Mouse (Mus musculus): ENCODE measurements at regions not wholly inside any gene's neighbourhood (a gene's known extent, or its start where the extent isn't known, plus 50 kb on each side); places are given as distances from the start of the nearest gene placed in this dataset.

- ATAC-seq (ENCODE audit: poor library complexity, severe bottlenecking): no peak
Measured at GRCm38 (mm10) chr11:110889354-110890151, 78.3 kb upstream of the Kcnj16 start.

- ATAC-seq (ENCODE audit: poor library complexity, severe bottlenecking): peak; percentile 48
Measured at GRCm38 (mm10) chr11:110890411-110890810, 77.4 kb upstream of the Kcnj16 start.

- no peak for ATAC-seq (ENCODE audit: poor library complexity, severe bottlenecking)
Measured at GRCm38 (mm10) chr11:110902918-110903317, 64.9 kb upstream of the Kcnj16 start.
